Mouse (Mus musculus) stomach, embryonic 16.5 days (tissue): ENCODE measurements around the gene Tex21. TPM values are rescaled to one million over a fixed set of nuclear protein-coding genes. Genes with fewer than 3 reads are reported as not detected.
"Not testable (repeated sequence)": the region's sequence is repeated elsewhere in the genome, so short reads cannot be mapped to it uniquely, and the experiment has no call there.

Source experiments
- ATAC-seq: fragments of 200-750 bp; cut with Nextera tagmentation; 2 replicates; pipeline ENCODE4 v1.8.0; 2017; ENCODE audit warnings: moderate number of reproducible peaks, moderate TSS enrichment; ENCODE audit not compliant: insufficient read depth, low FRiP score
- H3K27ac ChIP-seq: fragments of 300-500 bp; sonication (generic); 2 replicates; pipeline ENCODE4 v1.5.1; 2014; ENCODE audit warnings: low read length
- H3K27me3 ChIP-seq: fragments of 300-500 bp; sonication (generic); 2 replicates; pipeline ENCODE4 v1.6.1; 2014; ENCODE audit warnings: low read length, control low read depth, mixed read lengths; ENCODE audit not compliant: control insufficient read depth, insufficient read depth
- H3K36me3 ChIP-seq: fragments of 300-500 bp; sonication (generic); 2 replicates; pipeline ENCODE4 v1.6.1; 2014; ENCODE audit warnings: low read length; ENCODE audit not compliant: control insufficient read depth, insufficient read depth
- H3K4me1 ChIP-seq: fragments of 300-500 bp; sonication (generic); 2 replicates; pipeline ENCODE4 v1.6.1; 2014; ENCODE audit warnings: low read length, control low read depth, mixed read lengths; ENCODE audit not compliant: control insufficient read depth, insufficient read depth
- H3K4me2 ChIP-seq: fragments of 300-500 bp; sonication (generic); 2 replicates; pipeline ENCODE4 v1.6.1; 2014; ENCODE audit warnings: low read depth, low read length, mixed read lengths
- H3K4me3 ChIP-seq: fragments of 300-500 bp; sonication (generic); replicated peaks from 2 replicates; pipeline ENCODE4 v1.5.1; 2014; ENCODE audit warnings: mild to moderate bottlenecking, low read length
- H3K9ac ChIP-seq: fragments of 300-500 bp; sonication (generic); 2 replicates; pipeline ENCODE4 v1.6.1; 2014; ENCODE audit warnings: low read length
- H3K9me3 ChIP-seq: fragments of 300-500 bp; sonication (generic); replicated peaks from 2 replicates; pipeline ENCODE4 v1.6.1; 2016; ENCODE audit warnings: low read length, control low read depth; ENCODE audit not compliant: control insufficient read depth
- WGBS: fragments of 180-500 bp; shearing (Covaris S2); extraction: QIAGEN DNeasy Blood & Tissue Kit; methylation state at CpG from one replicate; pipeline ENCODE4 v1.1.7; 2014; 5-methylcytosine and 5-hydroxymethylcytosine counted together
- polyA plus RNA-seq: library from polyadenylated mRNA; unstranded; fragments of >200 nt; fragmentation: Nextera tagmentation; extraction: Ambion mirVana; gene quantifications from 2 replicates; pipeline ENCODE4 v1.2.1, GENCODE M21; 2015

The Tex21 gene
- polyA plus RNA-seq, 1 experiment from 2014 or later, result not detected

- no peak overlapping the region for H3K4me3 ChIP-seq
- H3K4me2 ChIP-seq, result no peak overlapping the region
- H3K27ac ChIP-seq, result no peak overlapping the region
- no peaks in the 10 kb centered on the region for H3K9me3 ChIP-seq
- no peak for ATAC-seq
- no peaks in the 10 kb centered on the region for H3K4me1 ChIP-seq
- H3K9ac ChIP-seq, result no peak overlapping the region
- H3K27me3 ChIP-seq, result no peaks in the 10 kb centered on the region
- H3K36me3 ChIP-seq, result no peaks in the 10 kb centered on the region
- WGBS, result 63% methylated on average over 6 of the region's 6 CpGs
Observed at GRCm38 (mm10) chr12:76230644-76231043, 15.9 kb downstream of the Tex21 start.

DNA sequence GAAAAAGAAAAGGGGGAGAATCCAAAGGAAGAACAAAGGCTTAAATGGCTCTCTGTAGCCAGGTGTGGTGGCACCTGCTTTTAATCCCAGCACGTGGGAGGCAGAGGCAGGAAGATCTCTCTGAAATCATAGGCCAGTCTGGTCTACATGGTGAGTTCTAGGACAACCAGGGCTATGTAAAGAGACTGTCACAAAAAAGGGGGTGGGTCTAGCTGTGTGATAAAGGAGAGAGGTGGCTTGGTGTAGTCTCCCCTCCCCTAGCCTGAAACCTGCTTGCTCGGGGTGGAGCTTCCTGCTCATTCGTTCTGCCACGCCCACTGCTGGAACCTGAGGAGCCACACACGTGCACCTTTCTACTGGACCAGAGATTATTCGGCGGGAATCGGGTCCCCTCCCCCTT lies 24.4 kb downstream of the Tex21 start:
- ATAC-seq, H3K9me3 ChIP-seq, H3K36me3 ChIP-seq, H3K27ac ChIP-seq, H3K9ac ChIP-seq, H3K27me3 ChIP-seq, H3K4me1 ChIP-seq, H3K4me3 ChIP-seq, H3K4me2 ChIP-seq: not testable (repeated sequence)
- 70% methylated on average over 4 of the region's 8 CpGs for WGBS

DNA sequence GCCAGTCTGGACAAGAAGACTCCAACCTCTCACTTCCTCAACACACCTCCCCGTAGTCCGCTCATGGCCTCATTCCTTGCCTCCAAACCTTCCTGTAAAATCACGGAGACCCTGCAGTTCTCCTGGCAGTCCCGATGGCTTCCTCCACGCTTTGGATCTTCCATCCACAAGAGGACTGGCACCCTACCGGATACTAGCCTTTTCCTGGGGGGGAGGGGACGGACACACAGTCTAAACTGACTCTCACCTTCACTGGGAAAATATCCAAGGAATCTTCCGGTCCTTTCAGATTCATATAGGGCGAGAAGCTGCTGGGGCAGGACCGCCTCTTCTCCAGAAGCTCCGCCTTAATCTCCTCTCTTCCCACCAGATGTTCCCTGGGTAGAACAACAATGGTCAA lies 29.8 kb downstream of the Tex21 start:
- 73% methylated on average over 11 of the region's 11 CpGs for WGBS
- Histone ChIP-seq H3K9me3 (no peaks in the 10 kb centered on the region), H3K4me2 (no peak overlapping the region), H3K27ac (no peak overlapping the region), H3K4me1 (no peaks in the 10 kb centered on the region), H3K9ac (no peak overlapping the region), H3K27me3 (no peaks in the 10 kb centered on the region), H3K36me3 (no peaks in the 10 kb centered on the region), H3K4me3 (no peak overlapping the region)
- no peak for ATAC-seq

DNA sequence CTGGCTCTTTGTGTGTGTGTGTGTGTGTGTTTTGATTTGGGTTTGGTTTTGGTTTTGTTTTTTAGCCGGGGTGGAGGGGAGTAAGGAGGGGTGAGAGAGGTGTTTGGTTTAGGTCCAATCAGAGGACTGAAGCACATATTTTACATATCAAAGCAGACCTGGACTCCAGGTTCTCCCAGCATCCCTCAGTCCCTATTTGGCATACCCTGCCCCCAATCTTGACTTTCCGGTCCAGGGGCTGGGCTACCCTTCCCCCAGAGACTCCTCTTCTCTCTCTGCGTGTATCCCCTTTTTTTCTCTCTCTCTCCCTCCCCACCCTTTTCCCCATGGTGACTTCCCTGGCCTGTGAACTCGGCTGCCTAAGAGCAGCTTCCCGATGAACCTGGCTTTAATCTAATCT lies 31.4 kb downstream of the Tex21 start:
- ATAC-seq, result no peak
- no peak overlapping the region for H3K4me2 ChIP-seq
- H3K4me1 ChIP-seq, result no peaks in the 10 kb centered on the region
- H3K36me3 ChIP-seq, result no peaks in the 10 kb centered on the region
- 30% methylated on average over 5 of the region's 5 CpGs for WGBS
- no peaks in the 10 kb centered on the region for H3K9me3 ChIP-seq
- no peak overlapping the region for H3K9ac ChIP-seq
- no peak overlapping the region for H3K4me3 ChIP-seq
- H3K27ac ChIP-seq, result no peak overlapping the region
- no peaks in the 10 kb centered on the region for H3K27me3 ChIP-seq

GRCm38 (mm10) chr12:76209429-76209974 lies 37.0 kb downstream of the Tex21 start:
- Histone ChIP-seq H3K27me3 (no peaks in the 10 kb centered on the region), H3K9me3 (no peaks in the 10 kb centered on the region), H3K4me2 (no peak overlapping the region), H3K9ac (no peak overlapping the region), H3K36me3 (no peaks in the 10 kb centered on the region), H3K4me3 (no peak overlapping the region), H3K4me1 (no peaks in the 10 kb centered on the region), H3K27ac (no peak overlapping the region)
- 93% methylated on average over 5 of the region's 5 CpGs for WGBS
- no peak for ATAC-seq

DNA sequence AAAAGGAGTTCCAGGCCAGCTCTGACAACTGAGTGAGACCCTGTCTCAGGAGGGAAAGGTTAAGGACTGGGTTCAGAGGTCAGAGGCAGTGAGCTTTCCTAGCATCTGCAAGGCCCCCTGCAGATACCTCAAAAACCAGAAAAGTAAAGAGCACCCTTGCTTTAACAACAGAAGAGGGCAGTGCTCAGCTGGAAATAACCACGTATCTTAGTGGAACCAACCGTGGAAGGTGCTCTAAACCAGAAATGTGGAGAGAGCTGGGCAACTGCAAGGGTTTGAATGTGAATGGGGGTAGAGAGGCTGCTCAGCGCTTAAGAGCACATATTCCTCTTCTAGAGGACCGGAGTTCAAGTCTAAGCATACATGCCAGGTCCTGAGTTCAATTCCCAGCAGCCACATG lies 46.2 kb downstream of the Tex21 start:
- Histone ChIP-seq H3K9me3 (no peaks in the 10 kb centered on the region), H3K4me2 (no peak overlapping the region), H3K9ac (no peak overlapping the region), H3K4me1 (peaks cover 8% of the 10 kb centered on the region), H3K4me3 (no peak overlapping the region), H3K27ac (no peak overlapping the region), H3K36me3 (no peaks in the 10 kb centered on the region), H3K27me3 (no peaks in the 10 kb centered on the region)
- WGBS, result 68% methylated on average over 4 of the region's 4 CpGs
- ATAC-seq, result no peak

- Histone ChIP-seq H3K9me3 (no peaks in the 10 kb centered on the region), H3K4me2 (peak overlapping the region; percentile 85), H3K9ac (peak overlapping the region; percentile 70), H3K36me3 (no peaks in the 10 kb centered on the region), H3K4me1 (peaks cover 8% of the 10 kb centered on the region), H3K27me3 (no peaks in the 10 kb centered on the region), H3K4me3 (0 out of 2 replicates have a peak overlapping the region, but pooled peaks have one; percentile 19), H3K27ac (no peak overlapping the region)
- 31% methylated on average over 8 of the region's 8 CpGs for WGBS
- ATAC-seq, result peak; percentile 34; the same call in 1 of the 2 replicates
Observed at GRCm38 (mm10) chr12:76197071-76197470, 49.5 kb downstream of the Tex21 start.

DNA sequence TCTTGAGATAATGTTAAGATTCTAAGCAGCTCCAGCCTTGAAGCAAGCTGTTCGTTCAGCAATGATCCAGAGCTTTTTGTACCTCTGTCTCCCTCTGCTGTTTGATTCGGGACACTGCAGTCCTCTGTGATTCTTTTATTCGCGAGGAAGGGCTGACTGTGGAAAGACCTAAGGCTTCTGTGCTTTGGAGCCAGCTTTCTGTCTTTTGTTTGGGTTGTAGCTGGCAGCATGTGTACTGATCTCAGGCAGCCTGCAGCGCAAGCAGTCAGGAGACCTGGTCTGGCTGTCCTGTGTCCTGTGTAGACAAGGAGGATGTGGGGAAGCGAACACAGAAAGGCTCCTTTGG lies 49.9 kb downstream of the Tex21 start:
- WGBS, result 11% methylated on average over 6 of the region's 6 CpGs
- peak overlapping the region; percentile 67; the same call in 1 of the 2 replicates for H3K27ac ChIP-seq
- peak; percentile 26; the same call in 1 of the 2 replicates for ATAC-seq

DNA sequence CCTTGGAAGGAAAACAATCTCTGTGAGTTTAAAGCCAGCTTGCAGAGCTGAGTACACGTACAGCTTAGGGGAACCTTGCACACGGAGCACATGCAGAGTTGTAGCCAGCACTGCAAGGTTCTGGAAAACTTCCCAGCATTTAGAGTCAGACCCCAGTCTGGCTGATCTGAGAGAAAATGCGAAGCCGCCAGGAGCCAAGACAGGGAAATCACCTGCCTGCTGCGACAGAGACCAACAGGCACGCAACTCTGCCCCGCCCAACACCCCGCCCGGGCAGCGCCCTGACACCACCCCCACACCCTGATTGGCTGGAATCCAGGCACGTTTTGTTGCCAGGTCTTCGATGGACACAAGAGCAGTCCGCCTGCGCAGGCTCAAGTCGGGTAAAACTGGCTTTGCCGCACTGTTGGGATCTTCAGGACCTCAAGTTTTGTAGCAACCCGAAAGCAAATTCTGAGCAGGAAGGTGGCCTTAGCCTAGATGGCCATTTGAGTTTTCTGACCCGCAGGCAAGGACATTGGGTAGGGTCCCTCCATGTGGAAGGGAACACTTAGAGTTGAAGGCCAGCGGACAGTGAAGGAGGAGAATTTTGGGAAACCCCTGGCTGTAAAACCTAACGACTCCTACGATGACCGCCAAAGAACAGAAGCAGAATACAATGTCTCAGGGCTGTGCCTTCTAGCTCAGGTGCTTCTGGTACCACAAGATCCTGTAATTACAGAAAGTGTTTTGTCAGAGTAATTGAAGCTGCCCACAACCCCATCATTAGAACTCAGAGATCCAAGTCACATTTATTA lies 50.4 kb downstream of the Tex21 start:
- ATAC-seq, result peak; percentile 92
- H3K36me3 ChIP-seq, result no peaks in the 10 kb centered on the region
- peak overlapping the region; percentile 68 for H3K9ac ChIP-seq
- H3K4me2 ChIP-seq, result peak overlapping the region; percentile 85
- peaks cover 8% of the 10 kb centered on the region for H3K4me1 ChIP-seq
- peak overlapping the region; percentile 67 for H3K27ac ChIP-seq
- H3K9me3 ChIP-seq, result no peaks in the 10 kb centered on the region
- H3K27me3 ChIP-seq, result no peaks in the 10 kb centered on the region
- under 1% methylated on average over 22 of the region's 22 CpGs for WGBS
- H3K4me3 ChIP-seq, result peak overlapping the region; percentile 40

More for the DNA sequence above, 49.9 kb downstream of the Tex21 start:
- no peaks in the 10 kb centered on the region for H3K36me3 ChIP-seq
- H3K4me2 ChIP-seq, result peak overlapping the region; percentile 85
- peak overlapping the region; percentile 70 for H3K9ac ChIP-seq
- H3K27me3 ChIP-seq, result no peaks in the 10 kb centered on the region
- peak overlapping the region; percentile 40 for H3K4me3 ChIP-seq
- no peaks in the 10 kb centered on the region for H3K9me3 ChIP-seq
- peaks cover 8% of the 10 kb centered on the region for H3K4me1 ChIP-seq
